Mouse (Mus musculus) lung, embryonic 16.5 days (tissue): ENCODE results near the gene Hmcn2. TPM values are rescaled to one million over a fixed set of nuclear protein-coding genes. Genes with fewer than 3 reads are reported as not detected.
A peak's percentile ranks its signal among the peaks of the same experiment; 100 is the strongest.

ENCODE experiments used
- ATAC-seq: fragments of 200-750 bp; cut with Nextera tagmentation; 2 replicates; pipeline ENCODE4 v1.8.0; 2017; ENCODE audit warnings: low read depth, mild to moderate bottlenecking, moderate library complexity
- H3K27ac ChIP-seq: fragments of 300-500 bp; sonication (generic); 2 replicates; pipeline ENCODE4 v1.5.1; 2014; ENCODE audit warnings: mild to moderate bottlenecking, control low read depth, low read length
- H3K27me3 ChIP-seq: fragments of 300-500 bp; sonication (generic); 2 replicates; pipeline ENCODE4 v1.6.1; 2014; ENCODE audit warnings: low read depth, low read length, mixed read lengths; ENCODE audit not compliant: control insufficient read depth, insufficient read depth
- H3K36me3 ChIP-seq: fragments of 300-500 bp; sonication (generic); 2 replicates; pipeline ENCODE4 v1.6.1; 2014; ENCODE audit warnings: low read length; ENCODE audit not compliant: control insufficient read depth, insufficient read depth
- H3K4me1 ChIP-seq: fragments of 300-500 bp; sonication (generic); replicated peaks from 2 replicates; pipeline ENCODE4 v1.6.1; 2014; ENCODE audit warnings: low read length, mixed read lengths; ENCODE audit not compliant: control insufficient read depth, insufficient read depth
- H3K4me2 ChIP-seq: fragments of 300-500 bp; sonication (generic); 2 replicates; pipeline ENCODE4 v1.6.1; 2014; ENCODE audit warnings: low read depth, low read length, control low read depth
- H3K4me3 ChIP-seq: fragments of 300-500 bp; sonication (generic); 2 replicates; pipeline ENCODE4 v1.5.1; 2014; ENCODE audit warnings: mild to moderate bottlenecking, low read length, control low read depth
- H3K9ac ChIP-seq: fragments of 300-500 bp; sonication (generic); 2 replicates; pipeline ENCODE4 v1.6.1; 2014; ENCODE audit warnings: low read length, control low read depth
- H3K9me3 ChIP-seq: fragments of 300-500 bp; sonication (generic); 2 replicates; pipeline ENCODE4 v1.6.1; 2016; ENCODE audit warnings: low read length; ENCODE audit not compliant: control insufficient read depth
- WGBS: fragments of 180-500 bp; shearing (Covaris S2); extraction: QIAGEN DNeasy Blood & Tissue Kit; methylation state at CpG from one replicate; pipeline ENCODE4 v1.1.7; 2014; 5-methylcytosine and 5-hydroxymethylcytosine counted together
- polyA plus RNA-seq: library from polyadenylated mRNA; unstranded; fragments of >200 nt; fragmentation: Nextera tagmentation; extraction: Ambion mirVana; gene quantifications from 2 replicates; pipeline ENCODE4 v1.2.1, GENCODE M21; 2015

Gene Hmcn2
- polyA plus RNA-seq, 1 experiment from 2014 or later = 1.4 TPM

DNA sequence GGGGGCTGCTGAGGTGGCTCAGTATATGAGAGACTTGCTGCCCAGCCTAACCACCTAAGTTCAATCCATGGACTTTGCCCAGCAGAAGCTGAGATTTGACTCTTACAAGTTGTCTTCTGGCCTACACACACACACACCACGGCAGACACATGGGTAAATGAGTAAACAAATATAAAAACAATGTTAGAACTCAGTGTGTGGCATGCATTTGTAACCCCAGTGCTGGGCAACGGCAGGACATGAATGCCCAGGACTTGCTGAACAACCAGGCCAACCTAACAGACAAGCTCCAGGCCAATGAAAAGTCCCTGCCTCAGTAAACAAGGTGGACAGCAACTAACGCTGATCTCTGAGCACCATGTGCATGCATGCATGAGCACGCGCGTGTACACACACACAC lies 125.4 kb downstream of the Hmcn2 start:
- H3K36me3 ChIP-seq = no peaks in the 10 kb centered on the region
- H3K9ac ChIP-seq = no peak overlapping the region
- no peaks in the 10 kb centered on the region for H3K9me3 ChIP-seq
- H3K4me3 ChIP-seq = no peak overlapping the region
- H3K4me1 ChIP-seq = no peaks in the 10 kb centered on the region
- 83% methylated on average over 6 of the region's 6 CpGs for WGBS
- H3K27ac ChIP-seq = no peak overlapping the region
- ATAC-seq = no peak
- no peaks in the 10 kb centered on the region for H3K27me3 ChIP-seq
- H3K4me2 ChIP-seq = no peak overlapping the region

DNA sequence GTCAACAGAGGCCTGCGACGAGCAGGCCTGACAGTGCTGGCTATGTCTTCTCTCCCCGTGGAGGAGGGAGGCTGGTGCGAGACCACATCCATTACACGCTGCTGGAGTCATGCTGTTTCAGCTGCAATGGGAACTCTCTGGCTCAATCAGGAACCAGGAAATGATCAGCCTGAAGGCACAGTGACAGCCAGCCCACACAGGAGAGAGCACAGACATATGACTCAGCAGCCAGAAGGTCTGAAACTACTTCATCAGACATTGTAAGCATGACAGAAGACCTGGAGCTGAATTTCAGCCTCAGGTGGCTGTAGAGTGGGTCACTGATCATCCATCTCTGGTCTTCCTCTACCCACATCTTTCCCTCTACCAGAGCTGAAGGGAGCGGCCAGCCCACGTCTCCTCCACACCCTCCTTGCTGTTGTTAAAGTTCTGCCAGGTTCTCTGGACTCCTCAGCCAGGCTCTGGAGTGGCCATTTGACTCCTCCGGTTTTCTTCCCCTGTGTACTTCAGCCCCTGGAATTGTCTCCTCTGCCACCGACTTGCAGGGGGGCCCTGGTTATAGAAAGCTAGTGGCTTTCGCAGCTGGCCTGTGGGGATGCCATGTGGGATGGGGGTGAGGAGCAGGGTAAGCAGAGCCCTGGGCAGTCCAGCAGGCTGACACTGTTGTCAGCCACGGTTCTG lies 128.4 kb downstream of the Hmcn2 start:
- Histone ChIP-seq H3K27ac (no peak overlapping the region), H3K4me3 (no peak overlapping the region), H3K4me2 (no peak overlapping the region), H3K9me3 (no peaks in the 10 kb centered on the region), H3K36me3 (no peaks in the 10 kb centered on the region), H3K9ac (no peak overlapping the region), H3K4me1 (no peaks in the 10 kb centered on the region), H3K27me3 (no peaks in the 10 kb centered on the region)
- ATAC-seq = no peak
- WGBS = 55% methylated on average over 11 of the region's 11 CpGs

DNA sequence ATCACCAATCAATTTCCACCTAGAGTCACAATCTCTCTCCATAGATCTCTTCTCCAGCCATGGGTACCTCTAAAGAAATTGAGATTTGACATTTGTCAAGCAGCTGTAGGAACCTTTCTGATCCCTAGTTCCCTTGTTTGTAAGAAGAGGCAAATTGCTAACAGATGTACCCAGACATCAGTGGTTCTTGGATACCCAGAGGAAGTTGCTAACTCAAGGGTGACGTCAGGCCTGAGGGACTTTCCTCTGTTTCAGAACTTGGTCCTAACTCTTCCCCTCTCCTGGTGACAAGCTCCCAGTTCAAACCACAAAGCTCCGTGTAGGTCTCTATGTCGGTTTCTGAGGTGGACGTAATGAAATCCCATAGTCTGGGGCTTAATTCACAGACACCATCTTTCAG lies 131.8 kb downstream of the Hmcn2 start:
- no peak overlapping the region for H3K9ac ChIP-seq
- no peaks in the 10 kb centered on the region for H3K9me3 ChIP-seq
- no peaks in the 10 kb centered on the region for H3K27me3 ChIP-seq
- no peak overlapping the region for H3K4me2 ChIP-seq
- H3K4me3 ChIP-seq = no peak overlapping the region
- peaks cover 5% of the 10 kb centered on the region; the same call in 1 of the 2 replicates for H3K4me1 ChIP-seq
- ATAC-seq = no peak
- no peak overlapping the region for H3K27ac ChIP-seq
- WGBS = 77% methylated on average over 4 of the region's 4 CpGs
- H3K36me3 ChIP-seq = no peaks in the 10 kb centered on the region

DNA sequence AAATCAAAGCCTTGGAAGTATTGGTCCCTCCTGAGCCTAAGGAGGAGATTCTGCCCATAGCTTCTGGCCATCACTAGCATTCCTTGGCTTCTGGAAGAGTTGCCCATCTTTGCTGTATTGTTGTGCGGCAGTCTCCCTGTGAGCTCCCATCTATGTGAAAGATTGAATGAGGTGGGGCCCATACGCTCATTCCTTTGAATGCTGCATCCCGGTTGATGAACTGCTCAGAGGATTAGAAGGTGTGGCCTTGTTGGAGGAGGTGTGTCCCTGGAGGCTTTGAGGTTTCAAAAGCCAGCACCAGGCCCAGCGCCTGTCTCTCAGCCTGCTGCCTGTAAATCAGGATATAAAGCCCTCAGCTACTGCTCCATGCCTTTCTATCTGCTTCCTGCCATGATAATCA lies 132.2 kb downstream of the Hmcn2 start:
- H3K36me3 ChIP-seq = no peaks in the 10 kb centered on the region
- peaks cover 5% of the 10 kb centered on the region; the same call in 1 of the 2 replicates for H3K4me1 ChIP-seq
- 63% methylated on average over 4 of the region's 4 CpGs for WGBS
- no peaks in the 10 kb centered on the region for H3K27me3 ChIP-seq
- H3K4me3 ChIP-seq = no peak overlapping the region
- ATAC-seq = no peak
- H3K4me2 ChIP-seq = no peak overlapping the region
- H3K9ac ChIP-seq = no peak overlapping the region
- no peaks in the 10 kb centered on the region for H3K9me3 ChIP-seq
- no peak overlapping the region for H3K27ac ChIP-seq

DNA sequence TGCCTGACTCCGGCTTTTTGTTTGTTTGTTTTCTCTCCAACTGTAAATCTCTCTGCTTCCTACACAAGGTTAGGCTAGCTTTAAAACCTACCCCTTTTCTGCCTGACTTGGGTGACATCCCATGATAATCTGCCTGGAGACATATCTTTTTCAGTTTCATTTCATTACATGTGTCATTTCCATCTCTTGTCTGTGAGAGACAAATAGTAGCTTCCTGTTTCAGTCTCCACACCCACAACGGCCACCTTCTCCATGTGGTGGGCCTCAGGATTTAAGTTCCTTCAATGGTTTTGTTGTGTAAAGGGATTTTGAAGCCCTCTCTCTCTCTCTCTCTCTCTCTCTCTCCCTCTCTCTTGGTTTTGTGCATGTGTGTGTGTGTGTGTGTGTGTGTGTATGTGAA lies 133.3 kb downstream of the Hmcn2 start:
- 50% methylated on average over 2 of the region's 2 CpGs for WGBS

DNA sequence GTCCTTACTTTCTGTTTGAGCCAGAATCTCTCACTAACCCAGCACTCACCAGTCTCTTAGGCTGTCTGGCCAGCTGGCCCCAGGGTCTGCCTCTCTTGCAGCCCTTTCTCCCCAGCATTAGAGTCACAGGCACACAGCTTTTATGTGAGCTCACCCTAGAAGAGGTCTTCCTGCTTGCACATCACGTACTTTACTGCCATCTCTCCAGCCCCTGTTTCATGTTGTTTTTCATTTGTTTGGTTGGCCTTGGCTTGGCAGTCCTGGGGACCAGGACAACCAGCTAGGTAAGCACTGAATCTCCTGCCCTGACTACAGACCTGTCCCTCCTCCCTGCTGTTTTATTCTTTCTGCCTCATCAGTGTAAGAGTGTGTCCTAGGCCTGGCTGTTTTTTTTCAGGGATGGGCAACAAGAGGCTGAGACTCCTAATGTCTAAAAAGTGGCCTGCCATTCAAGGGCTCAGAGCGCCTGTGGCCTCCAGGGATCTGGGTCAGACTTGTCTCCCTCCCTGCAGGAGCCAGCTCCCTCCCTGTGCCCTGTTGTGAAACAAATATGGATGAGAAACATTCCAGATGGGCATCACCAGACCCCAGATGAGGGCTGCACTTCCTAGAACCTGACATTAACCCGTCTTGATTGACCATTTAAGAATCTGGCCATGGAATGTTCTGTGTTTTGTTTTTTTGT lies 134.7 kb downstream of the Hmcn2 start:
- H3K9ac ChIP-seq = no peak overlapping the region
- H3K9me3 ChIP-seq = no peaks in the 10 kb centered on the region
- H3K4me2 ChIP-seq = no peak overlapping the region
- no peak overlapping the region for H3K4me3 ChIP-seq
- H3K4me1 ChIP-seq = peaks cover 18% of the 10 kb centered on the region
- ATAC-seq = no peak
- no peaks in the 10 kb centered on the region for H3K27me3 ChIP-seq
- peak overlapping the region; percentile 3; the same call in 1 of the 2 replicates for H3K27ac ChIP-seq
- WGBS = 59% methylated on average over 3 of the region's 3 CpGs
- no peaks in the 10 kb centered on the region for H3K36me3 ChIP-seq

More for the DNA sequence above, 133.3 kb downstream of the Hmcn2 start:
- ATAC-seq = no peak
- Histone ChIP-seq H3K9me3 (no peaks in the 10 kb centered on the region), H3K36me3 (no peaks in the 10 kb centered on the region), H3K27ac (no peak overlapping the region), H3K27me3 (no peaks in the 10 kb centered on the region), H3K4me3 (no peak overlapping the region), H3K9ac (no peak overlapping the region), H3K4me2 (no peak overlapping the region), H3K4me1 (peaks cover 6% of the 10 kb centered on the region; the same call in 1 of the 2 replicates)

DNA sequence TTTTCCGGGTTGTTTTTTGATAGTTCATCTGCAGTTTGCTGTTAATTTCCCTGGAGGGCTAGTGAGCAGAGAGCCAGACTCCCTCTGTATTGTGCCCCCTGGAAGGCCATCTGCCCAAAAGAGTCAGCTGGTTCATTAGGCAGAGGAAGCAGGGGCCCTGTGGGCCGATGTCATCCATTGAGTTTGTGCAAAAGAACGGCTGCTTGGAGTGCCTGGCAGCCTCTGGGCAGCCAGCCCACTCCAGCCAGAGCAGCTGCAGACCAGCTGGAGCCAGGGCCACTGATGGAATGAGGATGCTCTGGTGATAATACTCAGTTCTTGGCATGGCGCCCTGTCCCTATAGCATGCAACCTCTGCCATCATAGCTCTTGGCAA lies 135.2 kb downstream of the Hmcn2 start:
- peak; percentile 37; the same call in 1 of the 2 replicates for ATAC-seq

DNA sequence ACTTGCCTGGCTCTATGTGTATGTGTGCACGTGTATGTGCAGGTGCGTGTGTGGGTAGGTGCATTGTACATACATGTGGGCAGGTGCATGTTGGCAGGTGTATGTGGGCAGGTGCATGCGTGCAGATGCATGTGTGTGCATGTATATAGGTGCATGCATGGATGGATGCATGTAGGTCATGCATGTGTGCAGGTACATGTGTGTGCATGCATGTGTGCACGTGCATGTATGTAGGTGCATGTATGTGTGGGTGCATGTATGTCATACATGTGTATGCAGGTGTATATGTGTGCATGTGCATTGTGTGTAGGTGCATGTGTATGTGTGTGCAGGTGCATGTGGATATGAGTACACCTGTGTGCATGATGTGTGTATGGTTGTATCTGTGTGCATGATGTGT lies 135.7 kb downstream of the Hmcn2 start:
- Histone ChIP-seq H3K9me3 (no peaks in the 10 kb centered on the region), H3K4me3 (no peak overlapping the region), H3K4me1 (peaks cover 27% of the 10 kb centered on the region), H3K9ac (no peak overlapping the region), H3K36me3 (no peaks in the 10 kb centered on the region), H3K27me3 (no peaks in the 10 kb centered on the region), H3K4me2 (no peak overlapping the region), H3K27ac (no peak overlapping the region)
- 87% methylated on average over 4 of the region's 4 CpGs for WGBS
- ATAC-seq = no peak

More for the DNA sequence above, 135.2 kb downstream of the Hmcn2 start:
- Histone ChIP-seq H3K36me3 (no peaks in the 10 kb centered on the region), H3K4me3 (no peak overlapping the region), H3K4me2 (no peak overlapping the region), H3K27me3 (no peaks in the 10 kb centered on the region), H3K4me1 (peaks cover 23% of the 10 kb centered on the region), H3K27ac (peak overlapping the region; percentile 3; the same call in 1 of the 2 replicates), H3K9ac (no peak overlapping the region), H3K9me3 (no peaks in the 10 kb centered on the region)
- 40% methylated on average over 4 of the region's 4 CpGs for WGBS

DNA sequence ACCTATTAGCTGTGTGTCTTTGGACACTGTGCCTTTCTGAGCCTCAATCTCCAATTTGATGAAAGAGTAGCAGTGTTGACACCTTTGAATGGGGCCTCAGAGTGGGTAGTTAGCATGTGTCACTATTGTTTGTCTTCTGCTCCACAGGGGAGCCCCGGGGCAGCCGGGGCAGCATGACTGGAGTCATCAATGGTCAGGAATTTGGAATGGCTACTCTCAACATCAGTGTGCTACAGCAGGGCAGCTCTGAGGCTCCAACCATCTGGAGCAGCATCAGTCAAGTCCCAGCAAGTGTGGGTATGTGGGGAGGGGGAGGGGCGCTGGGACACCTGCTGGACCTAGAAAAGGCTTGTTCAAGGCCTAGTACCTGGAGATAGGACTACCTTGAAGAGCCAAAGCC lies 136.4 kb downstream of the Hmcn2 start:
- H3K4me3 ChIP-seq = no peak overlapping the region
- H3K4me2 ChIP-seq = no peak overlapping the region
- 32% methylated on average over 3 of the region's 3 CpGs for WGBS

More for the DNA sequence above, 136.4 kb downstream of the Hmcn2 start:
- no peaks in the 10 kb centered on the region for H3K36me3 ChIP-seq
- no peak for ATAC-seq
- no peaks in the 10 kb centered on the region for H3K9me3 ChIP-seq
- no peaks in the 10 kb centered on the region for H3K27me3 ChIP-seq
- H3K27ac ChIP-seq = no peak overlapping the region
- no peak overlapping the region for H3K9ac ChIP-seq
- peaks cover 33% of the 10 kb centered on the region for H3K4me1 ChIP-seq
